Mouse (Mus musculus): ENCODE results near the gene Ppp1r18. TPM values are rescaled to one million over a fixed set of nuclear protein-coding genes. Genes with fewer than 3 reads are reported as not detected.
A peak's percentile ranks its signal among the peaks of the same experiment; 100 is the strongest.

Gene Ppp1r18
- total and polyA plus RNA-seq, 2 experiments, result 2.0 to 5.5 TPM

DNA sequence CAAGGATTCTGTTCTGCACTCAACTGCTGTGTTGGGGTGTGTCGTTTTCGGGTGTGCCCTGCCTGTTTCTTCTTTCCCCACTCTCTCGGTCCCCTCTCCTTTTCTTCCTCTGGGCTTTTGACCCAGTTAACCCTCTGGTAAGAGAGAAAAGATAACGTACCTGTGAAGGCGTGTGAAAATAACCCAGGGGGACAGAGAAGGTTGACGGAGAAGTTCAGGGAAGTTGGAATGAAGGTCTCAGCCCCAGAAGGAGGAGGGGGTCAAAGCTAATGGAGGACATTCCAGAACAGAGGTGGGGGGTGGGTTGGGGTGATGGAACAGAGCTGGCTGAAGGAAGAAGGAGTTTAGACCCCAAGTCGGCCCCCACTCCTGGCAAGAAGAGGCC lies 3.6 kb downstream of the Ppp1r18 start:
- no peak for DNase-seq (ENCODE audit: extremely low read depth, low read depth, low spot score)
- H3K4me3 ChIP-seq (ENCODE audit: insufficient read depth, low read depth, low read length), result peak overlapping the region; percentile 77
- TF ChIP-seq POLR2A (IDR thresholded peaks at IDR 0.05; ENCODE audit: extremely low read depth, insufficient read depth, low read length) (no peak), CTCF (IDR thresholded peaks at IDR 0.05; ENCODE audit: low read depth, low read length) (no peak)
- H3K36me3 ChIP-seq (ENCODE audit: control insufficient read depth, insufficient read depth, low read length), result no peaks in the 10 kb centered on the region
- 47% methylated on average over 7 of the region's 7 CpGs for WGBS
- H3K4me1 ChIP-seq (ENCODE audit: control insufficient read depth, insufficient read depth, low read length), result peaks cover 6% of the 10 kb centered on the region
- H3K9ac ChIP-seq (ENCODE audit: low read depth, low read length), result peak overlapping the region; percentile 53; the same call in 1 of the 2 replicates
- H3K79me2 ChIP-seq (ENCODE audit: control insufficient read depth, insufficient read depth, low read length), result no peaks in the 10 kb centered on the region
- H3K27me3 ChIP-seq (ENCODE audit: control insufficient read depth, insufficient read depth, low read length), result peaks cover 6% of the 10 kb centered on the region; the same call in 1 of the 2 replicates
- peak overlapping the region; percentile 84 for H3K27ac ChIP-seq (replicated peaks; ENCODE audit: insufficient read depth, low read depth, low read length)

DNA sequence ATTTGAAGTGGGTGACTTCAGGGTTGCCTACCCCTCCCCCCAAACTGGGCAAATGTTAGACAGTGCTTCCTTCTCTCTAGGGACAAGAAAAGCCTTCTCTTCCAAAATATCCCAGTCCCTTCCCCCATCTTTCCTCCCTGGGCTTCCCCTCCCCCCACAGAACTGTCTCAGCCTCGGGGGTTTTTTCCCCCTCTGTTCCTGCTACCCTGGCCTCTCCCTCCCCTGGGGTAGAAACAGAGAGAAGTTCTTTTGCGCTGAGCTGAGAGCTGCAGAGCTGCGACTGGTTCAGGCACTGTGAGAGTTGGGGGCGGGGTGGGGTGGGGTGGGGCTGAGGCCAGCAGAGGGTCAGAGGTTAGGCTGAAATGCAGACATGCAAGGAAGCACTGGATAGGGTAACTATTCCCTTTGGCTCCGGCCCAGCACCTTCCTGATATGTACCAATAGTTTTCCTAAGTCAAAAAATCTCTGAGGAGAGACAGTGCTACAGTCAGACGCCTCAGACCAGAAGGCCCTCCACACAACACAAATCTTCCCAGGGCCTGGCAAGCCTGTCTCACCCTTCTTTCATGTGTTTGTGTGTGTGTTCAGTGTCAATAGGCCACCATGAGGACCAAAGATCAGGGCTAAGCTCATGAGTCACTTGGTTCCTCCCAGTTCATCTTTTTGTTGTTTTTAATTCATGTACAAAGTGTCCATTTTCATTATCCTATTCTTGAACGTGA lies 4.1 kb downstream of the Ppp1r18 start:
- H3K79me2 ChIP-seq (ENCODE audit: control insufficient read depth, insufficient read depth, low read length), result no peaks in the 10 kb centered on the region
- no peaks in the 10 kb centered on the region for H3K36me3 ChIP-seq (ENCODE audit: control insufficient read depth, insufficient read depth, low read length)
- peaks cover 6% of the 10 kb centered on the region; the same call in 1 of the 2 replicates for H3K27me3 ChIP-seq (ENCODE audit: control insufficient read depth, insufficient read depth, low read length)
- DNase-seq (ENCODE audit: extremely low read depth, low read depth, low spot score), result peak; percentile 62
- TF ChIP-seq POLR2A (IDR thresholded peaks at IDR 0.05; ENCODE audit: extremely low read depth, insufficient read depth, low read length) (no peak), CTCF (IDR thresholded peaks at IDR 0.05; ENCODE audit: low read depth, low read length) (no peak)
- peak overlapping the region; percentile 53 for H3K9ac ChIP-seq (ENCODE audit: low read depth, low read length)
- H3K4me1 ChIP-seq (ENCODE audit: control insufficient read depth, insufficient read depth, low read length), result peaks cover 6% of the 10 kb centered on the region
- peak overlapping the region; percentile 84 for H3K27ac ChIP-seq (replicated peaks; ENCODE audit: insufficient read depth, low read depth, low read length)
- H3K4me3 ChIP-seq (ENCODE audit: insufficient read depth, low read depth, low read length), result peak overlapping the region; percentile 77
- WGBS, result under 1% methylated on average over 7 of the region's 7 CpGs

DNA sequence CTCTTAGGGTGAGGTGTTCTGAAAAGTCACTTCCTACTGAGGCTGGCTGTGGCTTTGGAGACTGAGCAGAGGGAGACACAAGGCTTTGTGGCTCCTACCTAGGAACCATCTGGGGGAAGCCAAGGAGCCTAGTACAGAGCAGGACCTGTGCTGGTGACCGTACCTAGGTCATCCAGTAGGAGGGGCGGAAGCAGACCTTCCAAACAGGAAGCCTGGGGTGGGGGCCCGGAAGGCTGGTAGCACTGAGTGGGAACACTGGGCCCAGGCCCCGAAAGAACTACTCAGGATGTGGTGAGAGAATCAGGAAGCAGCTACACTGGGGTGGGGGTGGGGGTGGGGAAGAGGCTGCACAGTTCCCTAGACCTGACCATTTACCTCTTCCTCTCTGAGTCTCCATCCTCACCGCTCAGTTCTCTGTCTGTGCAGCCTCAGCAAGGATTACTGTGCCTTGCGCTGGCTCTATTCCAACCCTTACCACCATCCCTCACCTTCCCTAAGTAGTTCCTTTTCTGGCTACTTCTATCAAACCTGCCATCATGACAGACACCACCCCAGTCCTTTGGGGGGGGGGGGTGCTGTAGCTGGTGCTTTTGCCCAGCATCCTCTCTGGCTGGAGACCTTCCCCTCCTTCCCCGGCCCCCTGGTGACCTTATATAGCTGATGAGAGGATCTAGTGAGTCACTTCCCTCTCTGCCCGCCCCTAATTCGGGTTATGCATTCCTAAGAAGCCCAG lies 4.9 kb downstream of the Ppp1r18 start:
- no peaks in the 10 kb centered on the region for H3K79me2 ChIP-seq (ENCODE audit: control insufficient read depth, insufficient read depth, low read length)
- TF ChIP-seq CTCF (IDR thresholded peaks at IDR 0.05; ENCODE audit: low read depth, low read length) (no peak), POLR2A (IDR thresholded peaks at IDR 0.05; ENCODE audit: extremely low read depth, insufficient read depth, low read length) (no peak)
- peak overlapping the region; percentile 13 for H3K4me3 ChIP-seq (ENCODE audit: insufficient read depth, low read depth, low read length)
- peaks cover 6% of the 10 kb centered on the region; the same call in 1 of the 2 replicates for H3K27me3 ChIP-seq (ENCODE audit: control insufficient read depth, insufficient read depth, low read length)
- peaks cover 6% of the 10 kb centered on the region for H3K4me1 ChIP-seq (ENCODE audit: control insufficient read depth, insufficient read depth, low read length)
- DNase-seq (ENCODE audit: extremely low read depth, low read depth, low spot score), result peak; percentile 24
- H3K9ac ChIP-seq (ENCODE audit: low read depth, low read length), result peak overlapping the region; percentile 19; the same call in 1 of the 2 replicates
- peak overlapping the region; percentile 81 for H3K27ac ChIP-seq (replicated peaks; ENCODE audit: insufficient read depth, low read depth, low read length)
- H3K36me3 ChIP-seq (ENCODE audit: control insufficient read depth, insufficient read depth, low read length), result no peaks in the 10 kb centered on the region
- 70% methylated on average over 9 of the region's 9 CpGs for WGBS

DNA sequence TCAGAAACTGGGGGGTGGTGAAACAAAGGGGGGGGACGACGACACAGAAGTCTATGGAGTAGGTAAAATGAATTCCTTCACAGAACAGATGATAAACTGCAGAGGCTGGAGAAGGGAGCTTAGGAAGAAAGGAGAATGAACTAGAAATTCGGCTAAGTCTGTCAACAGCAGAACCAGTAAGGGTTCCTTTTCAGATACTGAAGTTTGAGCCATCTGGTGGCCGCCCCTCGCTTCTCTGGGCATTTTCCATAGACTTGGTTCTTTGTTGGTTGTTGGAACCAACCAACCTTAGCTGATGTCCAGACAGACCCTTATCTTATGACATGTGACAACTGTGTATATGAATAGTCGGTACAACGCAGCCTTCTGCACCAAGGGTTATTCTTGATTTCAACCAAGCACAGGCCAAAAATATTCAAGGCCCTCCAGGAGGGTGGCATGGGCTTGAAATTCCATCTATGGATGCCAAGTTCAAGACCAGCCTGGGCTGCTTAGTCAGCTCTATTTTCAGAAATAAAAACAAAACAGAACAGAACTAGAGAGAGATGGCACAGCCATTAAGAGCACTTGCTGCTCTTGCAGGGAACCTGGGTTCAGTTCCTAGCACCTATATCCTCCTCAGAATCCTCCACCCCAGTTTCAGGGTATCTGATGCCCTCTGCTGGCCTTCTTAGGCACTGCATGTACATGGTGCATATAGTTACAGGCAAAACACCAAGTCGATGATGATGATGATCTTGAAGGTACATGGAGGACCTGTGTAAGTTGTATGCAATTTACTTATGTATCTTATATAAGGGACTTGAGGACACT lies 5.7 kb downstream of the Ppp1r18 start:
- peaks cover 5% of the 10 kb centered on the region for H3K4me1 ChIP-seq (ENCODE audit: control insufficient read depth, insufficient read depth, low read length)
- no peaks in the 10 kb centered on the region for H3K36me3 ChIP-seq (ENCODE audit: control insufficient read depth, insufficient read depth, low read length)
- H3K27me3 ChIP-seq (ENCODE audit: control insufficient read depth, insufficient read depth, low read length), result no peaks in the 10 kb centered on the region; the same call in 1 of the 2 replicates
- H3K9ac ChIP-seq (ENCODE audit: low read depth, low read length), result no peak overlapping the region
- no peak overlapping the region for H3K4me3 ChIP-seq (ENCODE audit: insufficient read depth, low read depth, low read length)
- TF ChIP-seq CTCF (IDR thresholded peaks at IDR 0.05; ENCODE audit: low read depth, low read length) (peak; percentile 26; the same call in 1 of the 2 replicates), POLR2A (IDR thresholded peaks at IDR 0.05; ENCODE audit: extremely low read depth, insufficient read depth, low read length) (no peak)
- WGBS, result 69% methylated on average over 8 of the region's 8 CpGs
- H3K27ac ChIP-seq (replicated peaks; ENCODE audit: insufficient read depth, low read depth, low read length), result peak overlapping the region; percentile 79
- no peak for DNase-seq (ENCODE audit: extremely low read depth, low read depth, low spot score)
- no peaks in the 10 kb centered on the region for H3K79me2 ChIP-seq (ENCODE audit: control insufficient read depth, insufficient read depth, low read length)

DNA sequence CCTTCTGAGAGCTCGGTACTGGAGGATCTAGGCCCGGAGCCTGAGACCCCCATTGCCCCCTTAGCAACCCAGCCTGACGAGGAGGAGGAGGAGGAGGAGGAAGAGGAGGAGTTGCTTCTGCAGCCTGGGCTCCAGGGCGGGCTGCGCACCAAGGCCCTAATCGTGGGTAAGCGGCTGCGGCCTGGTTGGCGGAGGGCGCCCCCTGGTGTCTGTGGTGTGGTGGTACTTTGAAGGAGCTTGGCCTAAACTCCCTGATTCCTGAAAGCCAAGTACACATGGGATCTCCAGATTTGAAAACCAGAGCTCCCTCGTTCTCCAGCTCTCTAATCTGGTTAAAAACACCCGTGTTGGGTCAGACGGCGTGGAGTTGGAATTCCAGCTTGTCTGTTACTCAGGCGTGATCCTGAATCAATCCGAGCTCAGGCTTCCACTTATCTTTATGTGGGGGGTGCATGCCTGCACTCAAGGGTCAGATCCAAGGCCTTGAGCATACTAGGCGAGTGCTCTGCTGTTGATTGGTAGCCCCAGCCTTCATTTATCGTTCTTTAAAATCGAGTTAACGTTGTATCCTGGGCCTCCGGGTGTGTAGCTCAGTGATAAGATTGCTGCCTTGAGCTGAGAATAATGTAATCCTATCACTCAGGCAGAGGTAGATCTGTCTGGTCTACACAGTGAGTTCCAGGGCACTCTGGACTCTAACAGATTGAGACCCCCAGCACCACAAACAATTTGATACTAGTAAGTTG lies 8.6 kb downstream of the Ppp1r18 start:
- Histone ChIP-seq H3K9ac (ENCODE audit: low read depth, low read length) (no peak overlapping the region), H3K79me2 (ENCODE audit: control insufficient read depth, insufficient read depth, low read length) (no peaks in the 10 kb centered on the region), H3K4me3 (ENCODE audit: insufficient read depth, low read depth, low read length) (no peak overlapping the region), H3K4me1 (ENCODE audit: control insufficient read depth, insufficient read depth, low read length) (peaks cover 5% of the 10 kb centered on the region), H3K27ac (replicated peaks; ENCODE audit: insufficient read depth, low read depth, low read length) (no peak overlapping the region), H3K27me3 (ENCODE audit: control insufficient read depth, insufficient read depth, low read length) (no peaks in the 10 kb centered on the region), H3K36me3 (ENCODE audit: control insufficient read depth, insufficient read depth, low read length) (no peaks in the 10 kb centered on the region)
- 24% methylated on average over 21 of the region's 21 CpGs for WGBS
- no peak for TF ChIP-seq POLR2A (IDR thresholded peaks at IDR 0.05; ENCODE audit: extremely low read depth, insufficient read depth, low read length)
- TF ChIP-seq CTCF (IDR thresholded peaks at IDR 0.05; ENCODE audit: low read depth, low read length), result peak; percentile 94
- peak; percentile 50 for DNase-seq (ENCODE audit: extremely low read depth, low read depth, low spot score)
